Mouse (Mus musculus): ENCODE measurements around the gene Smtn.

Gene Smtn

GRCm38 (mm10) chr11:3540451-3541085, at the start of gene Smtn:
Gene Smtn, minus strand, starts transcription at chr11:3540612.
- DNase-seq, result no peak

DNA sequence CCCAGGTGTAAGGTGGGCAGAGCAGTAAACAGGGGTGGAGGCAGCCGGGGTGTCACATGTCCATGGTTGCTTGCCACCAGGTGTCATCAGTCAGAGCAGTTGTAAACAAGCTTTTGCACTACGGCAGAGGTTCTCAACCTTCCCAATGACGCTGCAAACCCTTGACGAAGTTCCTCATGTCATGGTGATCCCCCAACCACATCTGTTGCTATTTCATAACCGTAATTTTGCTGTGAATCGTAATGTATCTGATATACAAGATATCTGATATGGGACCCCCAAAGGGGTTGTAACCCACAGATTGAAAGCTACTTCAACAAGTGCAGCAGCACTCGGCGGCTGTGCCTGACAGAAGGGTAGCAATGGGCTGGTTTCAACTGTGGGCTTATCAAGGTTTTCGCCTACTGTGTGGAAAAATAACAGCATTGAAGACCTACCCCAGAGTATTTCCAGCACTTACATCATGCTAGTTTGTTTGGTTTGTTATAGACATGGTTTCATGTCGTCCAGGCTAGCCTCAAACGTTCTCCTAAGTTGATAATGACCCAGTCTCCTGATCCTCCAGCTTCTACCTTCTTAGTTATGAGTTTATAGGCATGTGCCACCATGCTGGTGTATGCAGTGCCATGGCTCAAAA, 47.7 kb upstream of the Smtn start:
- no peak for DNase-seq

DNA sequence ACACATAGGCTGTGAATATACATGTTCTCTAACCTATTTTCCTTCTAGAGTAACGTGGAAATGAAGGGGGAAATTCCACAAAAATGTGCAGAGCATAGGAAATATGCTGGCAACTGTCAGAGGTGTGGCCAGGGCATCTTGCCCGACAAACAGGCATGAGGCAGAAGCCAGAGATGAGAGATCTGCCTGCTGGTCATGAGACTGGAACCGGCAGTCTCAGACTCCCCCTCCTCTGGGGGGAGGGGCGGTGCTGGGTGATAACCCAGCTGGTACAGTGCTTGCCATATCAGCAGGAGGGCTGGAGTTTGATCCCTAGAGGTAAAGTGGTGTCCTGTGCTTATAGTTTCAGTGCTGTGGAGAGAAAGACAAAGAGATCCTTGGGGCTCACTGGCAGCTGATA, 46.9 kb upstream of the Smtn start:
- no peak for DNase-seq

DNA sequence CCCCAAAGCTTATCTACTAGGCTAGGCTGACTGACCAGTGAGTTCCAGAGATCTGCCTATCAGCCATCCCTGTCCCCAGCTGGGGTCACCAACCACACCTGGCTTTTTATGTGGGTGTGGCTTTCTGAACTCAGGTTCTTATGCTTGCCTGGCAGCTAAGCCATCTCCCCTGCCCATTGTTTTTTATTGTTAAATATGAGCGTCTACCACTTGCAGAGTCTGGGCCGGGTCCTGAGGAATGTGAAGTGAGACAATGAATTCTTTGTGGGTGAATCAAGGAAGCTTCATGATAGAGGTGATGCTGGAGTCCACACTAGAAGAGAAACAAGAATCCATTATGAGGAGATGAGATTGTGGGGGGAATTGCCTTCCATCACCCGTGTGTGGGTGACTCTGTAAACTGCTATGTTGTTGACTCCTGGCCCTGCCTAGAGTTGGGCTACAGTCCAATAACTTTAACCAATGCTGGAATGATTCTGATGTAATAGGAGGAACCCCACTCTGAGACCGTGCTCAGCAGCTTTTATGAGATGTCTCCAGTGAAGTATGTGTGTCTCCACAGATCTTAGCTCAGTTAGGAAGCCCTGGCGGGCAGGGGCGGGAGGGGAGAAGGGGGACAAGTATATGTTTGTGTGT, 45.7 kb upstream of the Smtn start:
- no peak for DNase-seq

- no peak for DNase-seq
These were observed 42.7 kb upstream of the Smtn start for GRCm38 (mm10) chr11:3583127-3583526.

- DNase-seq, result no peak
These were observed 41.5 kb upstream of the Smtn start for GRCm38 (mm10) chr11:3581908-3582307.

DNA sequence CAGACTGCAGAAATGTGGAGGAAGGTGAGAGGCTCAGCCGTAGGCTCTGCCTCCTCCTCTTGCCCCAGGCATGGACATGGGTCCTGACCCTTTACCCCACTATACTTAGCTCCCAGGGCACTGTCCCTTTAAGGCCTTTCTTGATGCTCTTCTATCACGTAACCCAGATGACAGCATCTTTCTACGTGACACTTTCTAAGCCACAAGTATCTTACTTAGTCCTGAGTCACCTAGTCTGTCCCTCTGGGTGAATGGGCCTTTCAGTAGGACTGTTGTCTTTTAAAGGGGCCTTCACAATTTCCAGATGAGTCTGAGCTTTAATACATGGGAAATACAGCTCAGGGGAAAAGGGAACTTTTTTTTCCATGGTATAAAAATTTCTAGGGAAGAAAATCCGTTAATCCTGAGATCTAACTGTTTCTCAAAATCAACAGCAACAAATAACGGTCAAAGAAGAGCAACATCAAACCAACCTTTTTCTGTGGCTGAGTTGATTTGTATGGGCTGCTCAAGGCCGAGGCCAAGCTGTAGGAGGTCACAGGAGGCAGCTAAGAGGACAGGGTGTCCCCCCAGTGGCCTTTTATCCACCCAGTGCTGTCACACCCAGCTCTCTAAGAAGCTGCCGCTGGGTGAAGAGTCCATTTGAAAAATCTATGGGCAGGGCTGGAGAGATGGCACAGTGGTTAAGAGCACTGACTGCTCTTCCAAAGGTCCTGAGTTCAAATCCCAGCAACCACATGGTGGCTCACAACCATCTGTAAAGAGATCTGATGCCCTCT, 40.1 kb upstream of the Smtn start:
- no peak for DNase-seq

DNA sequence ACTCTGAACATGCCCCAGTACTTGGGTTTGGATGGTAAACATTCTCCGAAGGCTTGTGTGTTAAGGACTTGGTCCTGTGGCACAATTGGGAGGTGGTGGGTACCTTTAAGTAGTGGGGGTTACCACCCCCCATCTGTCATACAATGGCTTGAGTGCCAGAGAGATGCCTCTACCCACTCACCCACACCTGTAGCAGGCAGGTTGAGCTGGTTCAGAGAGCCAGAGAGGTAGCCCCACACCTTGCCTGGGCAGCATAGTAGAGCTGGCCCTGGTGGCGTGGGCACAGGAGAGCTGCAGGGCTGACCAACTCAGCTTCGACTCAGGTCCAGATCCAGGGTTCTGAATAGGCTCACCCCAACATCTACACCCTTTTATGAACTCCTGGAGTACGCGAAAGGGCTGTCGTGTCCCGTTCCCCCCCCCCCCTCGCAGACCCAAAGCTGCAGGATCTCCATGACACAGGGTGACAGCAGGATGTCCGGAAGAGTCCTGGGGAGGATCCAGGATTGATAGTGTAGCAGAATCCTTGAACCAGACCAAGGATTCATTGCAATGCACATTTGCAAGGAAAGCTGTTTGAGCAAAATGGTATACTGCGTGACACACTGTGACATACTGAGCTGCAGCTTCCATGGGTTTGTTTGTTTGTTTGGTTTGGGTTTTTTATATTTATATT, 37.8 kb upstream of the Smtn start:
- no peak for DNase-seq

- DNase-seq, result no peak
These were observed 34.8 kb upstream of the Smtn start for GRCm38 (mm10) chr11:3575238-3575637.

GRCm38 (mm10) chr11:3573092-3573491, 32.7 kb upstream of the Smtn start:
- peak; percentile 14 for DNase-seq

DNA sequence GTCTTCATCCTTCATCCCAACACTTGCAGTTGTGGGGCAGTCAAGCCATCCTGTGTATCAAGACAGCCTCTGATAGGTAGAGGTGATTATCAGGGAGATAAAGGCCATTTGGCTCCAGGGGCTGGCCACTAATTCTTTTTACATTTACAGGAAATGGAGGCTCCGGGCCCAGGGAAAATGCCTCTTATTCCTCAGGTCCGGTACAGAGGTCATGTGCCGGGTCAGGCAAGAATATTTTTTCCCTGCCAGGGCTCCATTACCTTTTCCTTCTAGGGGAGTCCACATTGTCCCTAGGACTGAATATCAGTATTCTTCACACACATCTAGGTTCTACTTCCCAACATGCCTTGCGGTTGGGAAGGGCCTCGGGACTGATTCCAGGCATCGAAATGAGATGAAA, 31.8 kb upstream of the Smtn start:
- no peak for DNase-seq

DNA sequence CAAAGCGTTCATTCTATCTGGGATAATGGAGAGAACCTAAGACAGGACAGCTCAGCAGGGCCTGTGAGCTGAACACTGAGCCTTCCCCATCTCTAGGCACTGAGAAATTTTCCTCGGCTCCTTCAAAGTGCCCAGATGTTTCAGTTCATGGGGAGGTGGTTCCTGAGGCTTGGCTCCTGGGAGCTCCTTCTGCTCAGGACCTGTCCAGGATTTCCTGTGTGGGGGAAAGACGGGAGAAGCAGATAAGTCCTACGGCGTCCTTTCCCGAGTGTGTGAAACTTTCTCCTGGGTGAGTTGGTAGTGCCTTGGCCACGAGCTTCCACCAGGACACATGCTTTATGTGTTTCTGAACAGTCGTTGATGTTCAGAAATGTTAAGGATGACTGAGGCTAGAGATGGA, 29.9 kb upstream of the Smtn start:
- DNase-seq, result no peak

GRCm38 (mm10) chr11:3567896-3568295, 27.5 kb upstream of the Smtn start:
- no peak for DNase-seq

GRCm38 (mm10) chr11:3566018-3566417, 25.6 kb upstream of the Smtn start:
- no peak for DNase-seq

DNA sequence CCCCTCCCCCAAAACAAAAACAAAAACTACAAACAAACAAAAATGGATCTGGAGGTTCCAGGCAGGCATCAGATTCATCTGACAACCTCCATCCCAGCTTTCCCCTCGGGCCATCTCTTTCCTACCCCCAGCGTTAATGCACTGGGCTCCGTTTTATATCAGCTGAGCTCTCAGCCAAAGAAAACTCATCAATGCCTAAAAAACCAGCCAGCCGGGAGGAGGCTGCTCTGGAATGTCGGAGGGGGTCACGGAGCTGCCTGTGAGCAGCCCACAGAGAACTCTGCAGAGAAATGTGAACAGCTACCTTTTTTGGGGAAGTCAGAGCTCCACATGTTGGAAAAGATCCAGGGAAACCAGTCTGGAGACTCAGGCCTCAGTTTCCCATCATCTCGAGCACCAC, 24.0 kb upstream of the Smtn start:
- DNase-seq, result no peak

- no peak for DNase-seq
These were observed 23.4 kb upstream of the Smtn start for GRCm38 (mm10) chr11:3563853-3564252.

DNA sequence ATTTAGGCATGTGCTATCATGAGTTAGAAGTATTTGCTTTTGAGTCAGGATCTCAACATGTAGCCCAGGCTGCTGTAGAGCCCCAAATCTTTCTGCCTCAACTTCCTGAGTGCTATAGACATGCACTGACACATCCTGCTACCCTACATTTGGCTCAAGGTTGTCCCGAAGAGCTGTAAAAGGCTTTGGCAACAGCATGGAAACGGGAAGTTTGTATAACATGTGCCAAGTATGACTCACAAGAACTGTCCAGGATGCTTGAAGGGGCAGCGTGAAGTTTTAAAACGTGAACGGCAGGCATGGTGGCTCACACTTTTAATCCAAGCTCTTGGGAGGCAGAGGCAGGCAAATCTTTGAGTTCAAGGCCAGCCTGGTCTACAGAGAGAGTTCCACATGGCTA, 19.8 kb upstream of the Smtn start:
- DNase-seq, result no peak

- no peak for DNase-seq
These were observed 17.4 kb upstream of the Smtn start for GRCm38 (mm10) chr11:3557852-3558251.

GRCm38 (mm10) chr11:3554976-3555375, 14.6 kb upstream of the Smtn start:
- no peak for DNase-seq

DNA sequence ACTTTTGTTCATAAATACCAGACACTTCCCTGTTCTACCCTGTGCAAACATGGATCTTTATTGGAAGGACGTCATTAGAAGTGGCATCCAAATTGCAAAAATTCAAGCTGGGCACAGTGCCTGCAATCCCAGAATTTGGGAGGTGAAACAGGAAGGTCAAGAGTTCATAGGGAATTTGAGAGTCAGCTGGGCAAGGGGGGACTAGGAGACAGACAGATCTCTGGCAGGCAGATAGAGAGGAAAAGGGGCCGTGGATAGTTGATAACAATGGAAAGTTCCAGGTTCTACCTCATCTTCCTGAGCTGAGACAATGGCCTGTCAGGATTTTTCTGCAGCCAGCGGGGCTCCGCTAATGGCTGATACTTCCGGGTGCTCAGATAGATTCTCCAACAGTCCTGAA, 9.4 kb upstream of the Smtn start:
- DNase-seq, result no peak

GRCm38 (mm10) chr11:3548564-3549295, 8.3 kb upstream of the Smtn start:
- no peak for DNase-seq

DNA sequence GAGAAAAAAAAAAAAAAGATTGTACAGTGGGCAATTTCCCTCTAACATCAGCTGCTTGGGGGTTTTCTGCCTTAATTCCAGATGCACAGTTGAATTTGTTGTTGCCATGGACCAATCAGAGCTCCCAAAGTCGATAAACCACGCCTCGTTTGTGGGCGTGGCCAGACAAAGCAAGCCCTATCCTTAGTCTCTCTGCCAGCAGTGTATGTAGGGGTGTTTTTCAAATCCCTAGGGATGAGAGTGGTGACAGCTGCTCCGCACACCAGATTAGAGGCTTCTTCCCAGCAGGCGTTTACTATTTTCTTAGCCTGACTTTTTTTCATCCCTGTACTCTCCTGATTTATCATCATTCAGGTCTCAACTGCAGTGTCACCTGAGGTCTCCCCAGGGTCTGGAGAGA, 7.6 kb upstream of the Smtn start:
- DNase-seq, result no peak

DNA sequence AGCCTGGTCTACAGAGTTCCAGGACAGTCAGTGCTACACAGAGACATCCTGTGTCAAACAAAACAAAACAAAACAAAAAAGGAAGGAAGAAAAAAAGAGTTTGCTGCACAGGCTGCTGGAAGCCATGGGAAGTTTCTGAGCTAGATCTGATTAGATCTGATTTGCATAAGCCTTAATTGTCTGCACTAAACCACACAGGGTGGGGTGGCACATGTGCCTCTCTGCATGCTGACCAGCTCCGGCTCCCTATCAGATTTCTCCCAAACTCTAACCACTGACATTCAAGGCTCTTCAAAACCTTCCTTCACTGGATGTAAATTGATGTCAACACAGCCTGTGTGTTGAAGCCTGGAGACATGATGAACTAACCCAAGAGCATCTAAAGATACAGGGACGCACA, 6.6 kb upstream of the Smtn start:
- DNase-seq, result no peak
